Mouse (Mus musculus): Measurements from ENCODE around the gene 1700001C19Rik. TPM values are rescaled to one million over a fixed set of nuclear protein-coding genes. Genes with fewer than 3 reads are reported as not detected.

The 1700001C19Rik gene
- total and polyA plus RNA-seq, 3 experiments = not detected

GRCm38 (mm10) chr17:47408558-47408898 lies 28.6 kb downstream of the 1700001C19Rik start:
- H3K4me3 ChIP-seq (replicated peaks in 1 of 3; ENCODE audit: low read depth in 2 of 3, low read length in 2 of 3, poor library complexity in 1 of 3) = no peak overlapping the region
- TF ChIP-seq RAD21 (IDR thresholded peaks at IDR 0.05; ENCODE audit: low read depth, low read length) (peak; percentile 66), SMC3 (IDR thresholded peaks at IDR 0.05; ENCODE audit: low read depth, low read length) (peak; percentile 60), TBP (conservative IDR thresholded peaks at IDR 0.05; ENCODE audit: low read depth, low read length) (no peak), CTCF (conservative IDR thresholded peaks at IDR 0.05 in 1 of 2, IDR thresholded peaks at IDR 0.05 in 1 of 2; ENCODE audit: low read depth in 2 of 2, low read length in 2 of 2) (peak; percentile 72 to 79), ZKSCAN1 (IDR thresholded peaks at IDR 0.05; ENCODE audit: borderline replicate concordance, low read depth, low read length) (no peak)
- dilution Hi-C loops (cut with MboI; ENCODE audit: extremely low pct_ligation_motif_present, extremely low pct_unique_long_range_greater_than_20kb, low sequenced_read_pairs) (no loop called here), in situ Hi-C loops (cut with MboI; ENCODE audit: low pct_ligation_motif_present, low pct_unique_long_range_greater_than_20kb, low sequenced_read_pairs) (no loop called here)
- no peak overlapping the region for H3K9ac ChIP-seq (ENCODE audit: insufficient read depth, low read depth)
- H3K4me1 ChIP-seq (ENCODE audit: control insufficient read depth in 1 of 2, insufficient read depth in 2 of 2) = peaks cover 0 to 2% of the 10 kb centered on the region in 2 experiments; a peak in 1 of 4 replicates
- H3K27ac ChIP-seq (ENCODE audit: insufficient read depth, low read depth) = no peak overlapping the region
- H3K79me2 ChIP-seq (replicated peaks; ENCODE audit: control insufficient read depth, extremely low read depth, insufficient read depth, poor library complexity, severe bottlenecking) = no peaks in the 10 kb centered on the region
- no peak overlapping the region for H3K4me2 ChIP-seq (ENCODE audit: insufficient read depth, low read depth, poor library complexity, severe bottlenecking)
- no peaks in the 10 kb centered on the region for H3K9me3 ChIP-seq (replicated peaks; ENCODE audit: low read length)
- H3K36me3 ChIP-seq (replicated peaks in 1 of 2; ENCODE audit: control insufficient read depth in 1 of 2, insufficient read depth in 1 of 2, low read length in 1 of 2) = no peaks in the 10 kb centered on the region
- peaks cover 43% of the 10 kb centered on the region for H3K27me3 ChIP-seq (replicated peaks)
- peak; percentile 56 for DNase-seq (ENCODE audit: extremely low read depth)

DNA sequence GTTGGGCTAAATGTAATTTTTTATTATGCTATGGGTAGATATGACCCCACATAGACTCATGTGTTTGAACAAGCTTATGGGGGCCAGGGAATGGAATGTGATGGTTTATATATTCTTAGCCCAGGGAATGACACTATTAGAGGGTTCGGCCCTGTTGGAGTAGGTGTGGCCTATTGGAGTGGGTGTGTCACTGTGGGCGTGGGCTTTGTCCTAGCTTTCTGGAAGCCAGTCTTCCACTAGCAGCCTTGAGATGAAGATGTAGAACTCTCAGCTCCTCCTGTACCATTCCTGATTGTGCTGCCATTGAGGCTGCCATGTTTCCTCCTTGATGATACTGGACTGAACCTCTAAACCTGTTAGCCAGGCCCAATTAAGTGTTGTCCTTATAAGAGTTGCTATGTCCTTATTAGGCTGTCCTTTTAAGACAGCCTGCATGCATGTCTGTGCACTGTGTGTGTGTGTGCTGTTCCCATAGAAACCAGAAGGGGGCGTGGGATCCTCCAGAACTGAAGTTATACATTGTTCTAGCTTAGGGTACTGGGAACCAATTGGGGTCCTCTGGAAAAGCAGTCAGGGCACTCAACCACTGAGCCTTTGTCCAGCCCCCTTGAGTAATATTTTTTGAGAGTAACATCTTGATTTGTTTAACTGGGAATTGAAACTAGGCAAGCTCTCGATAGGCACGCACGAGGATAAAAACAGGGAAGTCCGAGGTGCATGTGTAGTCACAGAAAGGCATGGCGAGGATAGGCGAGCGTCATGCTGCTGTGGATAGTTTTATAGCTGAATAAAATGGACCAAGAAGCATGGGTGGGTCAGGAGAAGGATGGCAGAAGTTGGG lies 29.2 kb downstream of the 1700001C19Rik start:
- Histone ChIP-seq H3K36me3 (replicated peaks in 1 of 2; ENCODE audit: control insufficient read depth in 1 of 2, insufficient read depth in 1 of 2, low read length in 1 of 2) (no peaks in the 10 kb centered on the region), H3K27ac (ENCODE audit: insufficient read depth, low read depth) (no peak overlapping the region), H3K4me1 (ENCODE audit: control insufficient read depth in 1 of 2, insufficient read depth in 2 of 2) (0 out of 4 replicates have a peak, but pooled peaks cover 0 to under 1% of the 10 kb centered on the region in 2 experiments), H3K9ac (ENCODE audit: insufficient read depth, low read depth) (no peak overlapping the region), H3K4me3 (replicated peaks in 1 of 3; ENCODE audit: low read depth in 2 of 3, low read length in 2 of 3, poor library complexity in 1 of 3) (no peak overlapping the region), H3K27me3 (replicated peaks) (peaks cover 41% of the 10 kb centered on the region), H3K4me2 (ENCODE audit: insufficient read depth, low read depth, poor library complexity, severe bottlenecking) (no peak overlapping the region), H3K9me3 (replicated peaks; ENCODE audit: low read length) (no peaks in the 10 kb centered on the region), H3K79me2 (replicated peaks; ENCODE audit: control insufficient read depth, extremely low read depth, insufficient read depth, poor library complexity, severe bottlenecking) (no peaks in the 10 kb centered on the region)
- in situ Hi-C loops (cut with MboI; ENCODE audit: low pct_ligation_motif_present, low pct_unique_long_range_greater_than_20kb, low sequenced_read_pairs) (no loop called here), dilution Hi-C loops (cut with MboI; ENCODE audit: extremely low pct_ligation_motif_present, extremely low pct_unique_long_range_greater_than_20kb, low sequenced_read_pairs) (no loop called here)
- TF ChIP-seq RCOR1 (conservative IDR thresholded peaks at IDR 0.05; ENCODE audit: low read depth, low read length) (no peak), UBTF (IDR thresholded peaks at IDR 0.05; ENCODE audit: low read depth, low read length) (no peak), MAFK (IDR thresholded peaks at IDR 0.05; ENCODE audit: insufficient replicate concordance, low read length) (no peak), SIN3A (IDR thresholded peaks at IDR 0.05; ENCODE audit: low read length) (no peak), HCFC1 (IDR thresholded peaks at IDR 0.05; ENCODE audit: low read depth, low read length) (no peak), KAT2A (IDR thresholded peaks at IDR 0.05; ENCODE audit: insufficient replicate concordance, low read length) (no peak), ZNF384 (IDR thresholded peaks at IDR 0.05; ENCODE audit: low read depth, low read length) (no peak), SMC3 (IDR thresholded peaks at IDR 0.05; ENCODE audit: low read depth, low read length) (no peak)
- no peak for DNase-seq (ENCODE audit: extremely low read depth)

DNA sequence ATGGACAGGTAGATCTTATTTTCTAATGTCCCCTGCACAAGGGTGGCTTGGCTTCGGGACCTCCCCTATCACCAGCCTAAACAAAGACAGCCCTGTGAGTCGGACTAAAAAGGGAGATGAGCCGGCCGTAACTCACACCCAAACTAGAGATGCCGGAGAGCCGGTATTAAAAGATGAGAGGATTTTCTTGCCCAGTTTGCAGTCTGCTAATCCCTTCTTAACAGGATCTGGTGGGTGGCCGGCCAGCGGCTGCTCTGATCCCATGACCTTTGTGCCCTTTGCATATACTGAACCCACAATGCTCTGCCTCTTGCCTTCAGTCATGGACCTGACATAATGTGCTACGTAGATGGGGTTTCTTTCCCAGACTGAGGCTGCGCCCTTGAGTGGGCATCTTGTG lies 36.7 kb downstream of the 1700001C19Rik start, which contains the start of gene Guca1a:
Gene Guca1a, minus strand, starts transcription at position 134 of the 400 bp plus-strand sequence.
- dilution Hi-C loops (cut with MboI; ENCODE audit: extremely low pct_ligation_motif_present, extremely low pct_unique_long_range_greater_than_20kb, low sequenced_read_pairs) = no loop called here
- H3K4me3 ChIP-seq (replicated peaks in 1 of 3; ENCODE audit: low read depth in 2 of 3, low read length in 2 of 3, poor library complexity in 1 of 3) = no peak within 1 kb of the TSS
- H3K27me3 ChIP-seq (replicated peaks) = peaks cover 42% of the 10 kb centered on the region
- TF ChIP-seq MYC (IDR thresholded peaks at IDR 0.05; ENCODE audit: low read depth, low read length) (no peak), TBP (conservative IDR thresholded peaks at IDR 0.05; ENCODE audit: low read depth, low read length) (no peak), E2F4 (IDR thresholded peaks at IDR 0.05; ENCODE audit: insufficient replicate concordance, low read depth, low read length) (no peak), RAD21 (IDR thresholded peaks at IDR 0.05; ENCODE audit: low read depth, low read length) (no peak), MEF2A (IDR thresholded peaks at IDR 0.05; ENCODE audit: borderline replicate concordance, low read depth, low read length) (no peak), MAZ (IDR thresholded peaks at IDR 0.05; ENCODE audit: low read depth, low read length) (no peak), KAT2A (IDR thresholded peaks at IDR 0.05; ENCODE audit: insufficient replicate concordance, low read length) (no peak), PAX5 (IDR thresholded peaks at IDR 0.05; ENCODE audit: low read length) (no peak), CHD2 (IDR thresholded peaks at IDR 0.05; ENCODE audit: low read length) (no peak), USF2 (conservative IDR thresholded peaks at IDR 0.05; ENCODE audit: low read depth, low read length) (no peak), SMC3 (IDR thresholded peaks at IDR 0.05; ENCODE audit: low read depth, low read length) (no peak), NRF1 (IDR thresholded peaks at IDR 0.05; ENCODE audit: low read depth, low read length) (no peak), POLR2AphosphoS2 (IDR thresholded peaks at IDR 0.05; ENCODE audit: low read depth, low read length) (no peak), MAFK (IDR thresholded peaks at IDR 0.05; ENCODE audit: insufficient replicate concordance, low read length) (no peak), ZKSCAN1 (IDR thresholded peaks at IDR 0.05; ENCODE audit: borderline replicate concordance, low read depth, low read length) (no peak), ZNF384 (IDR thresholded peaks at IDR 0.05; ENCODE audit: low read depth, low read length) (no peak), ZMIZ1 (IDR thresholded peaks at IDR 0.05; ENCODE audit: low read depth, low read length) (no peak), EP300 (IDR thresholded peaks at IDR 0.05; ENCODE audit: low read length) (no peak)

More for the DNA sequence above, 36.7 kb downstream of the 1700001C19Rik start, which contains the start of gene Guca1a:
- Histone ChIP-seq H3K4me1 (ENCODE audit: control insufficient read depth in 1 of 2, insufficient read depth in 2 of 2) (peaks cover 0 to 6% of the 10 kb centered on the region in 2 experiments; a peak in 2 of 4 replicates), H3K79me2 (replicated peaks; ENCODE audit: control insufficient read depth, extremely low read depth, insufficient read depth, poor library complexity, severe bottlenecking) (no peaks in the 10 kb centered on the region), H3K9ac (ENCODE audit: insufficient read depth, low read depth) (no peak within 1 kb of the TSS), H3K27ac (ENCODE audit: insufficient read depth, low read depth) (no peak within 1 kb of the TSS), H3K4me2 (ENCODE audit: insufficient read depth, low read depth, poor library complexity, severe bottlenecking) (no peak within 1 kb of the TSS), H3K9me3 (replicated peaks; ENCODE audit: low read length) (no peaks in the 10 kb centered on the region), H3K36me3 (replicated peaks in 1 of 2; ENCODE audit: control insufficient read depth in 1 of 2, insufficient read depth in 1 of 2, low read length in 1 of 2) (no peaks in the 10 kb centered on the region)
- in situ Hi-C loops (cut with MboI; ENCODE audit: low pct_ligation_motif_present, low pct_unique_long_range_greater_than_20kb, low sequenced_read_pairs) = no loop called here
- DNase-seq (ENCODE audit: extremely low read depth) = no peak
